Mouse (Mus musculus) spleen, adult 2 months (tissue): ENCODE results near the gene Cbfb.

Experiments used
- CTCF ChIP-seq: fragments of 200-500 bp; IDR thresholded peaks from 2 replicates; pipeline ENCODE4 v1.5.1; 2011; ENCODE audit warnings: mild to moderate bottlenecking, inconsistent platforms; ENCODE audit not compliant: insufficient read depth, insufficient read length, insufficient replicate concordance; ENCODE audit errors: extremely low read depth
- POLR2A ChIP-seq: fragments of 200-500 bp; IDR thresholded peaks from 2 replicates; pipeline ENCODE4 v1.6.1; 2011; ENCODE audit warnings: low read depth, low read length, inconsistent platforms

- no peak for TF ChIP-seq CTCF
- TF ChIP-seq POLR2A: no peak
Measured at GRCm38 (mm10) chr8:105178211-105178800, 7.8 kb downstream of the Cbfb start.
